Mouse (Mus musculus) T-helper 2 cell (primary cell): ENCODE measurements around the gene Sgsm3.

Source experiments
- in situ Hi-C: fragments of 300-600 bp; cut with MboI, MseI; formaldehyde crosslinking; loops from one replicate; pipeline ENCODE4 v1.15.1; 2025; ENCODE audit warnings: high pct_unique_total_duplicates

The Sgsm3 gene

GRCm38 (mm10) chr15:81023842-81024241 lies 46.3 kb downstream of the Sgsm3 start:
- in situ Hi-C loops: no loop called here

- in situ Hi-C loops: no loop called here
These were observed 49.3 kb downstream of the Sgsm3 start for GRCm38 (mm10) chr15:81026901-81027300.

GRCm38 (mm10) chr15:81027378-81028173 lies 50.0 kb downstream of the Sgsm3 start:
- in situ Hi-C loops: no loop called here

GRCm38 (mm10) chr15:81030891-81031425 lies 53.4 kb downstream of the Sgsm3 start:
- in situ Hi-C loops: no loop called here

GRCm38 (mm10) chr15:81031611-81032010 lies 54.0 kb downstream of the Sgsm3 start:
- in situ Hi-C loops: no loop called here

- in situ Hi-C loops: no loop called here
These were observed 55.5 kb downstream of the Sgsm3 start for GRCm38 (mm10) chr15:81032941-81033629.

- in situ Hi-C loops: no loop called here
These were observed 56.6 kb downstream of the Sgsm3 start for GRCm38 (mm10) chr15:81034119-81034518.

GRCm38 (mm10) chr15:81035417-81036162 lies 58.0 kb downstream of the Sgsm3 start:
- in situ Hi-C loops: no loop called here

GRCm38 (mm10) chr15:81038419-81038818 lies 60.9 kb downstream of the Sgsm3 start:
- in situ Hi-C loops: no loop called here

GRCm38 (mm10) chr15:81041767-81042166 lies 64.2 kb downstream of the Sgsm3 start:
- in situ Hi-C loops: no loop called here

GRCm38 (mm10) chr15:81042276-81042931 lies 64.8 kb downstream of the Sgsm3 start:
- in situ Hi-C loops: no loop called here

- in situ Hi-C loops: no loop called here
These were observed 66.9 kb downstream of the Sgsm3 start for GRCm38 (mm10) chr15:81044446-81044845.

- in situ Hi-C loops: no loop called here
These were observed 67.8 kb downstream of the Sgsm3 start for GRCm38 (mm10) chr15:81045336-81045735.

GRCm38 (mm10) chr15:81046061-81046460 lies 68.5 kb downstream of the Sgsm3 start:
- in situ Hi-C loops: no loop called here

GRCm38 (mm10) chr15:81047497-81047896 lies 69.9 kb downstream of the Sgsm3 start:
- in situ Hi-C loops: no loop called here

- in situ Hi-C loops: no loop called here
These were observed 72.0 kb downstream of the Sgsm3 start for GRCm38 (mm10) chr15:81049401-81050053.

GRCm38 (mm10) chr15:81050488-81050887 lies 72.9 kb downstream of the Sgsm3 start:
- in situ Hi-C loops: no loop called here

- in situ Hi-C loops: no loop called here
These were observed 74.9 kb downstream of the Sgsm3 start for GRCm38 (mm10) chr15:81052491-81052890.

GRCm38 (mm10) chr15:81055488-81055887 lies 77.9 kb downstream of the Sgsm3 start:
- in situ Hi-C loops: no loop called here

- in situ Hi-C loops: no loop called here
These were observed 80.2 kb downstream of the Sgsm3 start for GRCm38 (mm10) chr15:81057736-81058135.

- in situ Hi-C loops: no loop called here
These were observed 83.4 kb downstream of the Sgsm3 start for GRCm38 (mm10) chr15:81060975-81061374.
